23 mouse cellular contexts compared by ENCODE assay signal in genomic region chr8:86835881-86836280, GRCm38 (mm10).
"Had no signal": no experiment of that assay in that cellular context is flagged by ENCODE, and none has a peak within 500 bp of the region (broad histone marks: within the 10 kb centered on the region; RNA-seq: fewer than 3 reads in every experiment).

No protein-coding gene starts in this region.

- ATAC-seq: forebrain, postnatal 0 days; hindbrain, postnatal 0 days; intestine, embryonic 16.5 days; liver, embryonic 12.5 days had no signal

- H3K27me3 ChIP-seq: hindbrain, embryonic 13.5 days; hindbrain, embryonic 15.5 days; kidney, embryonic 15.5 days; limb, embryonic 13.5 days; limb, embryonic 15.5 days had no signal

- H3K36me3 ChIP-seq: hindbrain, embryonic 15.5 days had no signal

- H3K4me1 ChIP-seq: hindbrain, embryonic 13.5 days; hindbrain, embryonic 15.5 days; kidney, embryonic 15.5 days; limb, embryonic 13.5 days; limb, embryonic 15.5 days had no signal

- DNase-seq: forebrain, postnatal 0 days; gastrocnemius, postnatal 14 days; gastrocnemius, postnatal 36 days; heart, adult 2 months; heart, postnatal 10 days; kidney, adult 11 months; kidney, adult 2 months; kidney, adult 9 months; kidney, postnatal 14 days; kidney, postnatal 36 days; layer of hippocampus, adult 9-11 months; layer of hippocampus, postnatal 36 days; left cerebral cortex, postnatal 4 days had no signal

- H3K4me3 ChIP-seq: heart, adult 2 months; hindbrain, embryonic 13.5 days; hindbrain, embryonic 15.5 days; kidney, embryonic 15.5 days; limb, embryonic 13.5 days; limb, embryonic 15.5 days; liver, embryonic 12.5 days had no signal

- H3K27ac ChIP-seq: heart, adult 2 months; hindbrain, embryonic 13.5 days; hindbrain, embryonic 15.5 days; hindbrain, postnatal 0 days; kidney, embryonic 15.5 days; kidney, postnatal 0 days; limb, embryonic 13.5 days; limb, embryonic 15.5 days; liver, embryonic 12.5 days had no signal

- H3K9me3 ChIP-seq: hindbrain, embryonic 13.5 days; hindbrain, embryonic 15.5 days; kidney, embryonic 15.5 days; limb, embryonic 13.5 days; limb, embryonic 15.5 days; liver, embryonic 12.5 days had no signal

- H3K9ac ChIP-seq: forebrain, postnatal 0 days; hindbrain, embryonic 13.5 days; hindbrain, embryonic 15.5 days; kidney, embryonic 15.5 days; limb, embryonic 13.5 days; limb, embryonic 15.5 days; liver, embryonic 12.5 days had no signal

- H3K4me2 ChIP-seq: heart, embryonic 11.5 days; hindbrain, embryonic 13.5 days; hindbrain, embryonic 15.5 days; kidney, embryonic 15.5 days; limb, embryonic 13.5 days; limb, embryonic 15.5 days; liver, embryonic 12.5 days had no signal
